In the genomic region with DNA sequence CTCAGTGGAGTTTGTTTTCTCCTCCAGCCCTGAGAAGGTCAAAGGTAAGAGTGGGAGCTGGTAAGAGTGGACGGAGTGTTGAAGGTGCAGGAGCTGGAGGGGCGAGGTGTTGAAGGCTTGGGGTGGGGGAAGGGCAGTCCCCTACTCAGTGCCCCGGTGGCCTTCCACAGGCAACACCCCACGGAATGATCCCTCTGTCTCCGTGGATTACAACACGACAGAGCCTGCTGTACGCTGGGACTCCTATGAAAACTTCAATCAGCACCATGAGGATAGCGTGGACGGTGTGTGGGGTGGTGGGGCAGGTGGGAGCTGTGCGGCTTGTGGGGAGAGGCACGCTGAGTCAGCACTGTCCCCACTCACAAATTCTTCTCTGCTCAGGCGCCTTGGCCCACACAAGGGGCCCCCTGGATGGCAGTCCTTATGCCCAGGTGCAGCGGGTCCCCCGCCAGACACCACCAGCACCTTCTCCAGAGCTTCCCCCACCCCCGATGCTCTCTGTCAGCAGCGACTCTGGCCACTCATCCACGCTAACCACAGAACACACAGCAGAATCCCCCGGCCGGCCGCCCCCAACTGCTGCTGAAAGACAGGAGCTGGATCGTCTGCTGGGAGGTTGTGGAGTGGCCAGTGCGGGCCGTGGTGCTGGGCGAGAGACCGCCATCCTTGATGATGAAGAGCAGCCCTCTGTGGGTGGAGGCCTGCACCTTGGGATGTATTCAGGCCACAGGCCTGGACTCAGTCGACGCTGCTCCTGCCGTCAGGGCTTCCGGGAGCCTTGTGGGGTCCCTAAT, we compare ENCODE assay signal across 1 mouse cellular context.
TF ChIP-seq lines count a peak whose summit lies in the region.

No protein-coding gene starts in this region.

TF ChIP-seq in CH12.LX, 34 proteins besides CTCF, POLR2A, EP300 and RAD21:
- TF ChIP-seq CHD2 (IDR thresholded peaks at IDR 0.05; ENCODE audit: low read length) (no peak), MAFK (IDR thresholded peaks at IDR 0.05; ENCODE audit: insufficient replicate concordance, low read length) (peak; percentile 62; the same call in 1 of the 2 replicates)
TF ChIP-seq in CH12.LX: peak in this region for 1.
